Mouse (Mus musculus) heart, embryonic 16.5 days (tissue): ENCODE measurements at regions not wholly inside any gene's neighbourhood (a gene's known extent, or its start where the extent isn't known, plus 50 kb on each side); places are given as distances from the start of the nearest gene placed in this dataset.

Experiments
- ATAC-seq: fragments of 200-750 bp; cut with Nextera tagmentation; replicated peaks from 2 replicates; pipeline ENCODE4 v1.8.0; 2017; ENCODE audit warnings: moderate number of reproducible peaks; ENCODE audit not compliant: insufficient read depth, low FRiP score; ENCODE audit errors: extremely low read depth
- H3K27ac ChIP-seq: fragments of 300-500 bp; sonication (generic); 2 replicates; pipeline ENCODE4 v1.5.1; 2014; ENCODE audit warnings: mild to moderate bottlenecking, low read length, control low read depth, moderate library complexity
- H3K27me3 ChIP-seq: fragments of 300-500 bp; sonication (generic); 2 replicates; pipeline ENCODE4 v1.6.1; 2014; ENCODE audit warnings: low read length, mixed read lengths; ENCODE audit not compliant: control insufficient read depth, insufficient read depth
- H3K36me3 ChIP-seq: fragments of 300-500 bp; sonication (generic); 2 replicates; pipeline ENCODE4 v1.6.1; 2014; ENCODE audit not compliant: control insufficient read depth, insufficient read depth
- H3K4me1 ChIP-seq: fragments of 300-500 bp; sonication (generic); 2 replicates; pipeline ENCODE4 v1.6.1; 2014; ENCODE audit warnings: low read length, mixed read lengths; ENCODE audit not compliant: control insufficient read depth, insufficient read depth
- H3K4me2 ChIP-seq: fragments of 300-500 bp; sonication (generic); 2 replicates; pipeline ENCODE4 v1.6.1; 2014; ENCODE audit warnings: low read depth, mild to moderate bottlenecking, control low read depth, low read length
- H3K4me3 ChIP-seq: fragments of 300-500 bp; sonication (generic); 2 replicates; pipeline ENCODE4 v1.5.1; 2014; ENCODE audit warnings: mild to moderate bottlenecking, control low read depth, low read length
- H3K9ac ChIP-seq: fragments of 300-500 bp; sonication (generic); 2 replicates; pipeline ENCODE4 v1.6.1; 2014; ENCODE audit warnings: low read length, control low read depth
- H3K9me3 ChIP-seq: fragments of 300-500 bp; sonication (generic); replicated peaks from 2 replicates; pipeline ENCODE4 v1.6.1; 2016; ENCODE audit warnings: low read length; ENCODE audit not compliant: control insufficient read depth
- WGBS: fragments of 180-500 bp; shearing (Covaris S2); extraction: QIAGEN DNeasy Blood & Tissue Kit; methylation state at CpG from one replicate; pipeline ENCODE4 v1.1.7; 2014; 5-methylcytosine and 5-hydroxymethylcytosine counted together

GRCm38 (mm10) chr10:8020113-8020512 is 64.1 kb upstream of the Tab2 start:
- ATAC-seq = no peak
- no peak overlapping the region for H3K4me2 ChIP-seq
- WGBS = 78% methylated on average over 4 of the region's 4 CpGs
- H3K27me3 ChIP-seq = no peaks in the 10 kb centered on the region
- H3K36me3 ChIP-seq = no peaks in the 10 kb centered on the region
- H3K9me3 ChIP-seq = no peaks in the 10 kb centered on the region
- H3K4me1 ChIP-seq = no peaks in the 10 kb centered on the region
- H3K4me3 ChIP-seq = no peak overlapping the region
- H3K9ac ChIP-seq = no peak overlapping the region
- H3K27ac ChIP-seq = no peak overlapping the region

GRCm38 (mm10) chr10:8018229-8019026 is 62.4 kb upstream of the Tab2 start:
- H3K4me3 ChIP-seq = no peak overlapping the region
- no peaks in the 10 kb centered on the region for H3K27me3 ChIP-seq
- no peak; the same call in 1 of the 2 replicates for ATAC-seq
- H3K27ac ChIP-seq = no peak overlapping the region
- H3K36me3 ChIP-seq = no peaks in the 10 kb centered on the region
- H3K9ac ChIP-seq = no peak overlapping the region
- no peaks in the 10 kb centered on the region for H3K4me1 ChIP-seq
- H3K4me2 ChIP-seq = no peak overlapping the region
- no peaks in the 10 kb centered on the region for H3K9me3 ChIP-seq

GRCm38 (mm10) chr10:8016741-8017140 is 60.7 kb upstream of the Tab2 start:
- no peaks in the 10 kb centered on the region for H3K27me3 ChIP-seq
- no peak overlapping the region for H3K4me3 ChIP-seq
- no peaks in the 10 kb centered on the region for H3K36me3 ChIP-seq
- H3K9me3 ChIP-seq = no peaks in the 10 kb centered on the region
- WGBS = 75% methylated on average over 2 of the region's 2 CpGs
- H3K4me1 ChIP-seq = no peaks in the 10 kb centered on the region
- H3K9ac ChIP-seq = no peak overlapping the region
- H3K4me2 ChIP-seq = no peak overlapping the region
- no peak for ATAC-seq
- H3K27ac ChIP-seq = no peak overlapping the region

- H3K9ac ChIP-seq = no peak overlapping the region
- H3K27ac ChIP-seq = no peak overlapping the region
- H3K9me3 ChIP-seq = no peaks in the 10 kb centered on the region
- H3K4me3 ChIP-seq = no peak overlapping the region
- H3K4me1 ChIP-seq = no peaks in the 10 kb centered on the region
- no peak for ATAC-seq
- 60% methylated on average over 4 of the region's 4 CpGs for WGBS
- no peaks in the 10 kb centered on the region for H3K36me3 ChIP-seq
- no peak overlapping the region for H3K4me2 ChIP-seq
- no peaks in the 10 kb centered on the region for H3K27me3 ChIP-seq
These were observed 55.7 kb upstream of the Tab2 start for GRCm38 (mm10) chr10:8011744-8012143.

DNA sequence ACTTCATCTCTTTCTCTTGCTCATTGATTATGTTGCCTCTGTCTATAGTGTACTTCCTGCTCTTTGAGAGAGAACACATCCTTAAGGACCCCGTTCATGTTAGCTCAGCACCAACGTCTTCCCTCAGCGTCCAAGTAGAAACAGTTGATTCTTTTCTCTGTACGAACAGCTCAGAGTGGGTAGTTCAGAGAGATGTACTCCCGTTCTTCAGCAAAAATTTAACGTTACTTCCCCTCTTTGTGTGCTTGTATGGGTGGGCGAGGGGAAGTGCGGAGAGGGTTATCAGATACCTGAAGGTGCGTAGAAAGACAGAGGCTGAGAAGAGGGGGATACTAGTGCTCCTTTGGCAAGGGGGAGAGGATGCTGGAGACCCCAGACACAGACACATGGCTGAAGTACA is 55.1 kb upstream of the Tab2 start:
- Histone ChIP-seq H3K36me3 (no peaks in the 10 kb centered on the region), H3K4me3 (no peak overlapping the region), H3K9me3 (no peaks in the 10 kb centered on the region), H3K9ac (no peak overlapping the region), H3K27me3 (no peaks in the 10 kb centered on the region), H3K27ac (no peak overlapping the region), H3K4me1 (no peaks in the 10 kb centered on the region), H3K4me2 (no peak overlapping the region)
- ATAC-seq = no peak
- 69% methylated on average over 9 of the region's 9 CpGs for WGBS

GRCm38 (mm10) chr10:8009855-8010254 is 53.8 kb upstream of the Tab2 start:
- no peak for ATAC-seq
- Histone ChIP-seq H3K9ac (no peak overlapping the region), H3K27ac (no peak overlapping the region), H3K4me1 (no peaks in the 10 kb centered on the region), H3K9me3 (no peaks in the 10 kb centered on the region), H3K36me3 (no peaks in the 10 kb centered on the region), H3K4me2 (no peak overlapping the region), H3K4me3 (no peak overlapping the region), H3K27me3 (no peaks in the 10 kb centered on the region)
- WGBS = 76% methylated on average over 1 of the region's 1 CpGs

- Histone ChIP-seq H3K36me3 (no peaks in the 10 kb centered on the region), H3K4me1 (no peaks in the 10 kb centered on the region), H3K9ac (no peak overlapping the region), H3K27me3 (no peaks in the 10 kb centered on the region), H3K9me3 (no peaks in the 10 kb centered on the region), H3K4me3 (no peak overlapping the region), H3K27ac (no peak overlapping the region), H3K4me2 (no peak overlapping the region)
- WGBS = 62% methylated on average over 3 of the region's 3 CpGs
- ATAC-seq = no peak
These were observed 51.9 kb upstream of the Tab2 start for GRCm38 (mm10) chr10:8007990-8008368.

DNA sequence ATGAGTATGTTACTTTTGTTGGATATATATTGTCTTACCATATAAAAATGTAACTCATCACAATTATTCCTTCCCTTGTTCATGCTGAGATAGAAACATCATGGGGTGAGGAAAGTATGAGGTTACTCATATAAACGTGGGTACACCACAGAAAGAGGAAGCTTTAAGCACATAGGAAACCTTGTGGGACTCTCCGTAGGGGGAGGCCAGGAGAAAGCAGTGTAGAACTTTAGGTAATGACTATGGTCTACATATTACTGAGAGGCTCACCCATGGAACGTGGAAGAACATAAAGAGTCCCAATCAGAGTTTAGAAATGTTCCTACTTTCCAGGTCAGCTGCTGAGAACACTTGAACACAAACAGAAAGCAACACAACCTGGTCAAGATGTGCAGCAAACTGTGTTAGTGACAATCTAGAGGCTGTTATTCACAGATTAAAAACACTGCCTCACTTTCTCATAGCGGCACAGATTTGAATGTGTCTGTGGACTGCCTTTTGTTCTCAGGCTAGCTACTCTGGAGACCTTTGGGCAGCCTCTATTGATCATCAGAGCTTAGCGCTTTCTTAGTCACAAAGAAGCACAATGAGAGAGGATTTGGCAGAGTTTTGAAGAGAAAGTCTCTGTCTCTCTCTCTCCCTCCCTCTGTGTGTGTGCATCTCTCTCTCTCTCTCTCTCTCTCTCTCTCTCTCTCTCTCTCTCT is 51.4 kb upstream of the Tab2 start:
- Histone ChIP-seq H3K4me3 (no peak overlapping the region), H3K4me2 (no peak overlapping the region), H3K27me3 (no peaks in the 10 kb centered on the region), H3K9me3 (no peaks in the 10 kb centered on the region), H3K36me3 (no peaks in the 10 kb centered on the region), H3K4me1 (no peaks in the 10 kb centered on the region), H3K9ac (no peak overlapping the region), H3K27ac (no peak overlapping the region)
- ATAC-seq = no peak
- 77% methylated on average over 5 of the region's 5 CpGs for WGBS
